Mouse (Mus musculus) liver, postnatal 0 days (tissue): ENCODE results near the gene Cdk14.

Experiments
- CTCF ChIP-seq: sonication (generic); IDR thresholded peaks from 2 replicates; pipeline ENCODE4 v1.5.1; 2016; ENCODE audit warnings: antibody characterized with exemption, low read depth
- EP300 ChIP-seq: IDR thresholded peaks from 2 replicates; pipeline ENCODE4 v1.6.1; 2016; ENCODE audit warnings: antibody characterized with exemption, low read depth, mild to moderate bottlenecking

- TF ChIP-seq CTCF (no peak), EP300 (no peak)
These were observed 598.1 kb downstream of the Cdk14 start for GRCm38 (mm10) chr5:4822041-4822440.
